Mouse (Mus musculus) lung, adult 2 months (tissue): ENCODE measurements around the gene Asb8.

ENCODE experiments used
- CTCF ChIP-seq: fragments of 200-500 bp; IDR thresholded peaks from 2 replicates; pipeline ENCODE4 v1.5.1; 2011; ENCODE audit warnings: mild to moderate bottlenecking, low read length, control low read depth; ENCODE audit not compliant: insufficient read depth
- POLR2A ChIP-seq: fragments of 200-500 bp; IDR thresholded peaks from 2 replicates; pipeline ENCODE4 v1.6.1; 2011; ENCODE audit warnings: low read depth, mild to moderate bottlenecking, control low read depth, low read length, borderline replicate concordance; ENCODE audit errors: extremely low read depth

GRCm38 (mm10) chr15:98096957-98097356, 68.5 kb downstream of the Asb8 start:
- TF ChIP-seq CTCF (0 out of 2 replicates have a peak, but pooled peaks have one; percentile 15), POLR2A (no peak)
